Mouse (Mus musculus) hindbrain, embryonic 13.5 days (tissue): ENCODE results near the gene Cbs. TPM values are rescaled to one million over a fixed set of nuclear protein-coding genes. Genes with fewer than 3 reads are reported as not detected.
A peak's percentile ranks its signal among the peaks of the same experiment; 100 is the strongest.

Source experiments
- ATAC-seq: fragments of 200-750 bp; cut with Nextera tagmentation; 2 replicates; pipeline ENCODE4 v1.8.0; 2017; ENCODE audit warnings: moderate TSS enrichment; ENCODE audit not compliant: low FRiP score
- H3K27ac ChIP-seq: fragments of 300-500 bp; sonication (generic); 2 replicates; pipeline ENCODE4 v1.5.1; 2015; ENCODE audit warnings: inconsistent platforms, mild to moderate bottlenecking, moderate library complexity
- H3K27me3 ChIP-seq: fragments of 300-500 bp; sonication (generic); 2 replicates; pipeline ENCODE4 v1.6.1; 2015; ENCODE audit warnings: mild to moderate bottlenecking, inconsistent platforms
- H3K36me3 ChIP-seq: fragments of 300-500 bp; sonication (generic); 2 replicates; pipeline ENCODE4 v1.6.1; 2015; ENCODE audit warnings: mild to moderate bottlenecking, inconsistent platforms
- H3K4me1 ChIP-seq: fragments of 300-500 bp; sonication (generic); replicated peaks from 2 replicates; pipeline ENCODE4 v1.6.1; 2015; ENCODE audit warnings: inconsistent platforms
- H3K4me2 ChIP-seq: fragments of 300-500 bp; sonication (generic); 2 replicates; pipeline ENCODE4 v1.6.1; 2015; ENCODE audit warnings: inconsistent platforms, mild to moderate bottlenecking, moderate library complexity
- H3K4me3 ChIP-seq: fragments of 300-500 bp; sonication (generic); 2 replicates; pipeline ENCODE4 v1.5.1; 2015; ENCODE audit warnings: mild to moderate bottlenecking, inconsistent platforms
- H3K9ac ChIP-seq: fragments of 300-500 bp; sonication (generic); 2 replicates; pipeline ENCODE4 v1.6.1; 2015; ENCODE audit warnings: mild to moderate bottlenecking, inconsistent platforms
- H3K9me3 ChIP-seq: fragments of 300-500 bp; sonication (generic); 2 replicates; pipeline ENCODE4 v1.6.1; 2016; ENCODE audit warnings: inconsistent platforms
- WGBS: fragments of 180-500 bp; shearing (Covaris S2); methylation state at CpG from one replicate; pipeline ENCODE4 v1.1.7; 2015; 5-methylcytosine and 5-hydroxymethylcytosine counted together
- polyA plus RNA-seq: library from polyadenylated mRNA; unstranded; fragments of >200 nt; fragmentation: Nextera tagmentation; extraction: Ambion mirVana; gene quantifications from 2 replicates; pipeline ENCODE4 v1.2.1, GENCODE M21; 2015

Cbs gene
- polyA plus RNA-seq, 1 experiment from 2014 or later, result 4.6 TPM

DNA sequence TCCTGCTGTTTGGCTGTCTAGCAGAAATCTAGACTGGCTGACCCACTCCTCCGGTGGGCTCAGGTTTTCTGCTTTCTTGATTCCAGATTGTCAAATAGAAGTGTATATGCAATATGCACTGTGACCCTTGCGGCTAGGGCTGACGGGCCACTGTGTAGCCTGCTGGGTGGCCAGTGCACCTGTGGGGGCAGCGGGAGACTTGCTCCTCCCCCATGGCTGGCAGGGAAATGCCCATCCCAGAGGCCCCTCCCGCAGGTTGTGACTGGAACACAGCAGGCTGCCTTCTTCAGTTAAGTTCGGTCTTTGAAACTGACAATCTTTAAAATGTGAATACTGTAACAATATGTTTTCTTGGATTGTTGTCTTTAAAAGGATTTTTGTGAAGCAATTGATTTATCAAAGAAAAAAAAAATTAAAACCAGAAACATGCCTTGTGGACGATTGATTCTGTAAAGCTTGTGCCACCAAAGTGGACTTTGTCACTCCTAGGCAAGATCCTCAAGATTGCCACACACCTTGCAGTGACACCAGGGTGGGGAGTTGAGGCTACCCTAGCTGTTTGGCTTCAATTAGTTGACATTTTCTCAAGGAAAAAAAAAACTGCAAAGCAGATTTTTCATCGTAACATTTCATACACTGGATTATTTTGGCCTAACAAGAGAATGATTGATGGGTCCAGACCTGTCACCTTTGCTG is 29.6 kb downstream of the Cbs start:
- ATAC-seq, result no peak
- H3K4me1 ChIP-seq, result no peaks in the 10 kb centered on the region
- WGBS, result 85% methylated on average over 8 of the region's 8 CpGs
- H3K4me3 ChIP-seq, result no peak overlapping the region
- H3K36me3 ChIP-seq, result peaks cover 61% of the 10 kb centered on the region
- no peaks in the 10 kb centered on the region for H3K9me3 ChIP-seq
- H3K27me3 ChIP-seq, result no peaks in the 10 kb centered on the region
- H3K9ac ChIP-seq, result no peak overlapping the region
- H3K4me2 ChIP-seq, result no peak overlapping the region
- H3K27ac ChIP-seq, result no peak overlapping the region

DNA sequence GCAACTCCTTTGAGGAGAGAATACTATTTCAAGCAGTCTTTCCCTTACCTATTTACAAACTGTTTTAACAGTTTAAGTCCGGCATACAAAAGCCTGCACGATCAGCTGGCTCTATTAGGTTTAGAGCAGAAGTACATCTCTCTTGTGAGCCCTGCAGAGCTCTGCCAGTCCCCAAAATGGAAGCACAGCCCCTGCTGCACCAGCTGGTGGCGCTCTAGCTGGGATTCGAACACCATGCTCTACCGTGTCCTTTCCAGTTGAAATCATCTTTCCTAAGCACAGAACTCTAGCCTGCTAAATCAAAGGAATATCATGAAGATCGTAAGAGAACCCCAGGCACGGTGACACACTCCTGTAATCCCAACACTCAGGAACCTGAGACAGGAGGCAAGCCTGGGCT is 30.6 kb downstream of the Cbs start:
- H3K27ac ChIP-seq, result no peak overlapping the region
- H3K9me3 ChIP-seq, result no peaks in the 10 kb centered on the region
- no peaks in the 10 kb centered on the region for H3K4me1 ChIP-seq
- no peaks in the 10 kb centered on the region for H3K27me3 ChIP-seq
- ATAC-seq, result no peak
- WGBS, result 86% methylated on average over 7 of the region's 7 CpGs
- H3K4me3 ChIP-seq, result no peak overlapping the region
- no peak overlapping the region for H3K9ac ChIP-seq
- H3K36me3 ChIP-seq, result peaks cover 69% of the 10 kb centered on the region
- H3K4me2 ChIP-seq, result no peak overlapping the region

DNA sequence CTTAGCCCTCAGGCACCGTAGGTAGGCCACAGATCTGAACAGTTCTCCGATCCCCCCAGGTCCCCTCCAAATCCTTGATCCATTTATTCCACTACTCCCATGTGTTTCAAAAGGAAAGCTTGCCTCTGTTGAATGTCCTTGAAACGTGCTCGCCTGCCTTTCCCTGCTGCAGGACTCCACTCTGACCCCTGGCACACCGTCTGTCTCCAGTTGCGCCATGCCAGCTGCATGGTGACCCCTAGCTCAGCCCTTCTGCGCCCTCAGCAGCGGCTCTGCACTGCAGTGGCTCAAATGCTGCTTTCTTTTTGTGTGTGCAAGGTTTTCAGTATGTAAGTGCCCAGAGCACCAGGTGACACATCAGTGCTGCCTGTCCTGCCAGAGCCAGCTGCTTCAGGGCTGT is 38.4 kb downstream of the Cbs start:
- H3K4me2 ChIP-seq, result no peak overlapping the region
- H3K9me3 ChIP-seq, result no peaks in the 10 kb centered on the region
- H3K27me3 ChIP-seq, result no peaks in the 10 kb centered on the region
- 94% methylated on average over 8 of the region's 8 CpGs for WGBS
- H3K27ac ChIP-seq, result no peak overlapping the region
- H3K4me1 ChIP-seq, result no peaks in the 10 kb centered on the region
- H3K9ac ChIP-seq, result 0 out of 2 replicates have a peak overlapping the region, but pooled peaks have one; percentile 3
- no peak overlapping the region for H3K4me3 ChIP-seq
- ATAC-seq, result no peak
- H3K36me3 ChIP-seq, result peaks cover 88% of the 10 kb centered on the region

DNA sequence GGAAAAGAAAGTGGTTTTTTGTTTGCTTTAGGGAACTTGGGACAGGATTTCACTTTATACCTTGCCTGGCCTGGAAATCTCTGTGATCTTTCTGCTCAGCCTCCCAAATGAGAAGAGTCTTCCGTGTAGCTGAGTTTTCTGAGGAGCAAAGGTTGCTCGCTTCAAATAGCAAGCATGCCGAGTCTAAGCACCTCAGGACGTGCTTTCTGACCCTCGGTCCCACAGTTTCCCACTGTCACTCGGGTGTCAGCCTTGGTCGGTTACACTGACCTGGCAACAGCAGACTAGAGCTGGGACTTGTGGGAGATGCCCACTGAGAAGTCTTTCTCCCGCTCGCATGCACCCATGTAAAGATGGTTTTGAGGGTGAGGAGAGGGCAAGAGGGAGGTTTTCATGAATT is 39.1 kb downstream of the Cbs start:
- Histone ChIP-seq H3K9ac (no peak overlapping the region), H3K4me1 (no peaks in the 10 kb centered on the region), H3K27me3 (no peaks in the 10 kb centered on the region), H3K27ac (no peak overlapping the region), H3K4me2 (no peak overlapping the region), H3K9me3 (no peaks in the 10 kb centered on the region), H3K36me3 (peaks cover 88% of the 10 kb centered on the region), H3K4me3 (no peak overlapping the region)
- 94% methylated on average over 9 of the region's 9 CpGs for WGBS
- no peak for ATAC-seq

DNA sequence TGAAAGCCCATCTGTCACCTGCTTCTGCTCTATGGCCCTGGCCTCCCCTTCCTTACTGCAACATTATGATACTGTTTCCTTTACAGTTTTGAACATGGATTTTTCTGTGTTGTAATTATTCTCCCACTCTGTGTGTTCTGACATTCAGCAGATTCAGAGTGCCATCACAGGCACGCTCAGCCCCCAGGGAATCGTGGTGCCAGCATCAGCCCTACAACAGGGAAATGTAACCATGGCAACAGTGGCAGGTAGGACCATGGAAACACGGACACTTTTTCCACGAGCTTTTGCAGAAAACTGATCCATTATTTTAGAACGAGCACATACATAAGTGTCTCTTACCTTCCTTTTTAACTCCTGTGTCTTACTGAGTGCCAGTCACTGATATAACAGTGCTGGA is 42.0 kb downstream of the Cbs start:
- Histone ChIP-seq H3K9ac (no peak overlapping the region), H3K4me3 (no peak overlapping the region), H3K27ac (0 out of 2 replicates have a peak overlapping the region, but pooled peaks have one; percentile 63), H3K9me3 (no peaks in the 10 kb centered on the region), H3K4me2 (no peak overlapping the region), H3K4me1 (no peaks in the 10 kb centered on the region), H3K36me3 (peaks cover 93% of the 10 kb centered on the region), H3K27me3 (no peaks in the 10 kb centered on the region)
- no peak for ATAC-seq
- 78% methylated on average over 5 of the region's 5 CpGs for WGBS

DNA sequence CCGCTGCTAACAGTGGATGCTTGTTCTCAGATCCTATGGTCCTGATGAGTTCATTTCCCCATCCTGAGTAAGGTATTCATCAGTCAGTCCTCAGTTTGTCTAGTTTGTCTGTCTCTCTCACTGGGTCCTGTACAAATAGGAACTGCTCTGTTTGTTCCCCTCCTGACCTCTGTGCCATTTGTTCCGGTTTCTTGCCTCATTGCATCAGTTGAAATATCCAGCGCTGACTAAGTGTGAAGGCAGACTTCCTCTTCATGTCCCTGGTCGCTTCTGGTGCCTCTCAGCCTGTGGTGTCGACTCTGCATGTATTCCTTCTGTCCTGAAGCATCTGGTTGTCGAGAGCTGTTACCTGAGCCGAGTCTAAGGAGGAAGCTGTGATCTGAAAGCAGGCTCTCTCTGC is 42.4 kb downstream of the Cbs start:
- no peak for ATAC-seq
- peak overlapping the region; percentile 63 for H3K27ac ChIP-seq
- H3K4me3 ChIP-seq, result no peak overlapping the region
- no peaks in the 10 kb centered on the region for H3K4me1 ChIP-seq
- peaks cover 92% of the 10 kb centered on the region for H3K36me3 ChIP-seq
- WGBS, result 72% methylated on average over 7 of the region's 7 CpGs
- H3K4me2 ChIP-seq, result no peak overlapping the region
- H3K9ac ChIP-seq, result no peak overlapping the region
- no peaks in the 10 kb centered on the region for H3K27me3 ChIP-seq
- H3K9me3 ChIP-seq, result no peaks in the 10 kb centered on the region

DNA sequence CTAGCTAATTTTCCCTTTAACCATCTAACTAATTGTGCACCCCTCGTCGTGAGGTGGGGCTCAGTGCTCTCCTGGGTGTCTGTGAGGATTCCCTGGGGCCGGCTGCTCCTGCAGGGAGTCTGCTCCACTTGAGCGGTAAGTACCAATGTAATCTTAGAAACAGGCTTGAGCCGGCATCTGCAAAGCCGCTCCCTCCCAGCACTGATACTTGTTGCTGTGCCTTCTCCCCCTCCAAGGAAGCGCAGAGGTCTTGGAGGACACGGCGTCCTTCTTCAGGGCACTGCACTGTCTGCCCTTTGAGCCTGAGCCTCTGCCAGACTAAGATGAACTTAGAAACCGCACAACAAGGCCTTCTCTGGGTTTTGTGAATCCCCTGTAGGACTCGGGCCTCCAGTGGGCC is 46.2 kb downstream of the Cbs start:
- no peak overlapping the region for H3K9ac ChIP-seq
- no peak overlapping the region for H3K27ac ChIP-seq
- no peaks in the 10 kb centered on the region for H3K27me3 ChIP-seq
- peaks cover 76% of the 10 kb centered on the region for H3K36me3 ChIP-seq
- H3K9me3 ChIP-seq, result no peaks in the 10 kb centered on the region
- WGBS, result 91% methylated on average over 11 of the region's 11 CpGs
- ATAC-seq, result no peak
- no peak overlapping the region for H3K4me3 ChIP-seq
- no peaks in the 10 kb centered on the region for H3K4me1 ChIP-seq
- H3K4me2 ChIP-seq, result no peak overlapping the region

DNA sequence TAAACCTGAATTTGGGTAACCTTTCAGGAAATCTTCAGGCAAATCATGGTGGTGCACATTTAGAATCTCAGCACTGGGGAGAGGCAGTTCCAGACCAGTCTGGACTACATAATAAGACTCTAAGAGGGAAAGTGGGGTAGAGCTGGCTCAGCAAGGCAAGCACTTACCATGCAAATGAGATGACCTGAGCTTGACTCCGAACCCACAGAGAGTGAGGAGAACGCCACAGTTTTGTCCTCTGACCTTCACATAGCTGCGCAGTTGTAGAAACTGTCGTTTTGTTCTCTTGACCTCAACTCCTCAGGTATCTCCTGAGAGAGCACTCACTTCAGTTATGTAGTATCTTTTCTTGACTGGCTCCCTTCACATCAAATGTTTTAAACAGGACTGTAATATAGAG is 48.3 kb downstream of the Cbs start:
- no peaks in the 10 kb centered on the region for H3K9me3 ChIP-seq
- H3K9ac ChIP-seq, result no peak overlapping the region
- 86% methylated on average over 4 of the region's 4 CpGs for WGBS
- no peak for ATAC-seq
- no peak overlapping the region for H3K4me3 ChIP-seq
- H3K27ac ChIP-seq, result no peak overlapping the region
- peaks cover 2% of the 10 kb centered on the region; the same call in 1 of the 2 replicates for H3K4me1 ChIP-seq
- H3K4me2 ChIP-seq, result no peak overlapping the region
- H3K27me3 ChIP-seq, result no peaks in the 10 kb centered on the region
- peaks cover 76% of the 10 kb centered on the region for H3K36me3 ChIP-seq

DNA sequence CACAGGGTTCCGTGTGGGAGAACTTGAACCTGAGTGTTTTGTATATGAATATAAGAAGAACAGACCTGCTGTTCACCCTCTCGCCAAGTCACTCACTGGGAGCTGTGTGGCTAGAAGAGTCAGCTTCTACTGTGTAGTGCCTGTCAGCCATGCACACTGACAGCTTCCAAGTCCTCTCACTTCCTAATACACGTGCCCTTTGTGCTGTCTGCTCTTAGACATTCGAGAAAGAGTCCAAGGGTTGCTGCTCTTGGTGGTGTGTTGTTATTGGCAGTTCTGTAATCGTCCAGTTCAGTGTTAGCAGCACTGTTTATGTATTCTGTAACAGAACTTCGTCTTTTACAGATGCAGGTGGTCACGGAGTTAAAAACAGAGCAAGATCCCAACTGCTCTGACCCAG is 48.9 kb downstream of the Cbs start:
- Histone ChIP-seq H3K4me3 (no peak overlapping the region), H3K27me3 (no peaks in the 10 kb centered on the region), H3K27ac (no peak overlapping the region), H3K36me3 (peaks cover 70% of the 10 kb centered on the region), H3K9me3 (no peaks in the 10 kb centered on the region), H3K4me1 (peaks cover 8% of the 10 kb centered on the region), H3K9ac (no peak overlapping the region), H3K4me2 (no peak overlapping the region)
- 87% methylated on average over 7 of the region's 7 CpGs for WGBS
- no peak for ATAC-seq

DNA sequence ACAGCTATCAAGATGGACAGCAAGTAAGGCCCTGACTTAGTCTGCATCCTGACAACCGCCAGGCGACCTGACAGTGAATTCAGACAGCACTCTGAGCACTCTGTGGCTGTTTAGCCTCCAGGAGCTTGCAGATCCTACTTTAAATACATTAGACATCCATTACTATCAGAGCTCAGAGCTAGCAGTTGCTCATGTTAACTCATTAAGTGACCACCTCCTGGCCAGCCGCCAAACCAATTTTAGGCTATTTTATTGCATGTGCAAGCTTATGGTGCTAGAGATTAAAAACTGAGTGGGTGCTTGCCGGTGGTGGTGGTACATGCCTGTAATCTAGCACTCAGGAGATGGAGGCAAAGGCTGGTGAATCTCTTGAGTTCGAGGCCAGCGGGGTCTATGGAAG is 53.3 kb downstream of the Cbs start:
- Histone ChIP-seq H3K4me3 (no peak overlapping the region), H3K36me3 (peaks cover 28% of the 10 kb centered on the region), H3K27ac (peak overlapping the region; percentile 44; the same call in 1 of the 2 replicates), H3K4me1 (peaks cover 42% of the 10 kb centered on the region), H3K4me2 (no peak overlapping the region), H3K9ac (no peak overlapping the region), H3K9me3 (no peaks in the 10 kb centered on the region), H3K27me3 (no peaks in the 10 kb centered on the region)
- WGBS, result 87% methylated on average over 6 of the region's 6 CpGs
- no peak for ATAC-seq

DNA sequence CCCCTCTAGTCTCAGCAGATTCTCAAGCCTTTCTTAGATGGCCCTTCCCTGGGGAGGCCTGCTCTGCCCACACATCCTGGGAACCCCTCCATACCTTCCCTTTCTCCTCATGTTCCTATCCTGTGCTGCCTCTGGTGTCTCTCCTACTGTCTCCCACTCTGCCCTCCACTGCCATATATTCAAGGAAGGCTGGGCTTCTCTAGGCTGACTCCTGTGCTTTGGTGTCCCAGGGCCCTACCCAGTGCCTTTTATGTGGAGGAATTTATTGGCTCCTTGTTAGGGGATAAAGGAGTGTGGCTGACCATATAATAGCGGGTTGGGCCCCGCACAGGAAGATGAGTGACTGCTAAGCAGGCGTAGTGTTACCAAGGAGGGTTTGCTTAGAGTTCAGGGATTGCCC is 53.9 kb downstream of the Cbs start:
- H3K9me3 ChIP-seq, result no peaks in the 10 kb centered on the region
- peaks cover 42% of the 10 kb centered on the region for H3K4me1 ChIP-seq
- peaks cover 22% of the 10 kb centered on the region for H3K36me3 ChIP-seq
- WGBS, result 80% methylated on average over 3 of the region's 3 CpGs
- H3K27ac ChIP-seq, result peak overlapping the region; percentile 44
- no peak overlapping the region for H3K9ac ChIP-seq
- no peaks in the 10 kb centered on the region for H3K27me3 ChIP-seq
- no peak overlapping the region for H3K4me3 ChIP-seq
- no peak overlapping the region for H3K4me2 ChIP-seq
- no peak for ATAC-seq

DNA sequence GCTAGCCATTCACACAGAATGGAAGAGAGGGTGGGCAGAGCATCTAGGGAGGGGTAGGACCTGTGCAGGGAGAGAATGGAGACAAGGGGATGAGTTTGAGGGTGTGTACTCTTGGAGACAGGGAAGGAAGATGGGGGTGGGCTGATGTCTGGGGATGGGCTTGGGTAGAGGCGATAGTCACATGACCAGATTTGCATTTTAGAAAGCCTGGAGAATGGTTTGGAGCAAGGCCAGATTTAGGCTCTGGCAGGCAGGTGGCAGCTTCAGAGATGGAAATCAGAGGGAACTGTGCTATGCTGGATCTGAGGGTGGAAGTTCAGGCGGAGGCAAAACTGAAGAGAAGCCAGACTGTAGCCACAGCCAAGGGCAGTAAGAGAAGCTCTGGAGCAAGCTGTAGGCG is 56.7 kb downstream of the Cbs start:
- Histone ChIP-seq H3K36me3 (peaks cover 15% of the 10 kb centered on the region), H3K9ac (no peak overlapping the region), H3K9me3 (no peaks in the 10 kb centered on the region), H3K27me3 (no peaks in the 10 kb centered on the region), H3K4me2 (no peak overlapping the region), H3K27ac (peak overlapping the region; percentile 70), H3K4me1 (peaks cover 42% of the 10 kb centered on the region), H3K4me3 (no peak overlapping the region)
- 36% methylated on average over 3 of the region's 3 CpGs for WGBS
- peak; percentile 75; the same call in 1 of the 2 replicates for ATAC-seq

DNA sequence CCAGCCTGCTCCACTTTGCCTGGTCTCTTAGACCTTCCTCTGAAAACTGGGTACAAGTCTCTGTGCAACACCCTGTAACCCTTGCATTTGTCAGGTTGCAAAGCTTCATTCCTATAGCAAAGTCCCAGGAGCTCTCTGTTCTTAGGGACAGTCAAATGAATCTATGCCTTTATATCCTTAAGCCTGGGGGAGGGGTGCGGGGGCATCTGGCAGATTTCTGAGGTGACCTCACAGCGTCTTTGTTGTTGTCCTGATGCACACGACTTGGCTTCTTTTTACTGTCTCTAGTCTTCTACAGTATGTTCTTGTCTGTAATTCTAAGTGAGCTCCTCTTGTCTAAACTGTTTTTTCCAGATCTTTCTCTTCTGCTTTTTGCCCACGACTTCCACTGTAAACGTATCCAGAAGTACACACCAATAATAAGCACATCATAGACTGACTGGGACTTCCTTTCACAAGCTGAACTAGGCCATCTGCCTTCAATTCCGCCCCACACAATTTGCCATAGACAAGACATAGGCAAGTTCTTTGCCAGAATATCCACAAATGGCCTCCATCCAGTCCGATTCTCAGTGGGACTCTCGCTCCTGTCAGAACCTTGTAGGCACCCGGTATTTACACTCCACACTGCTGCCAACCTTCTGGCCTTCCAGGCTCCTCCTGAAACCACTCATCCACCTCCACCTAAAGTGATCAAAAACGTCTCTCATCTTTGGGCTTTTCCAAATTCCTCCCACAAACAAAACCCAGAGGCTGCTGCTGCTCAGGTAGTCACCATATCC is 60.5 kb downstream of the Cbs start:
- no peak for ATAC-seq
- Histone ChIP-seq H3K9me3 (no peaks in the 10 kb centered on the region), H3K9ac (no peak overlapping the region), H3K36me3 (peaks cover 5% of the 10 kb centered on the region; the same call in 1 of the 2 replicates), H3K4me3 (no peak overlapping the region), H3K4me2 (no peak overlapping the region), H3K27me3 (no peaks in the 10 kb centered on the region), H3K27ac (no peak overlapping the region), H3K4me1 (peaks cover 18% of the 10 kb centered on the region)
- WGBS, result 92% methylated on average over 10 of the region's 10 CpGs
